ENCODE assay signal across 25 mouse cellular contexts in genomic region chr19:56386095-56386494, GRCm38 (mm10). TPM values are rescaled to one million over a fixed set of nuclear protein-coding genes. Genes with fewer than 3 reads are reported as not detected.
"Had no signal": no experiment of that assay in that cellular context is flagged by ENCODE, and none has a peak within 500 bp of the region (broad histone marks: within the 10 kb centered on the region; RNA-seq: fewer than 3 reads in every experiment).

No protein-coding gene starts in this region.

- H3K9me3 ChIP-seq: embryonic facial prominence, embryonic 10.5 days; embryonic facial prominence, embryonic 12.5 days; embryonic facial prominence, embryonic 13.5 days; embryonic facial prominence, embryonic 15.5 days; forebrain, embryonic 10.5 days; forebrain, embryonic 12.5 days; forebrain, embryonic 13.5 days; forebrain, embryonic 15.5 days; heart, embryonic 10.5 days had no signal

- H3K27me3 ChIP-seq: embryonic facial prominence, embryonic 12.5 days; embryonic facial prominence, embryonic 13.5 days; embryonic facial prominence, embryonic 15.5 days; forebrain, embryonic 12.5 days; forebrain, embryonic 13.5 days; forebrain, embryonic 15.5 days had no signal

- DNase-seq: cerebellum, adult 8-10 months; cerebellum, adult 9-10 months; cerebellum, adult 9-11 months; cerebellum, postnatal 10 days; cerebellum, postnatal 14 days; cerebellum, postnatal 25 days; cerebellum, postnatal 36 days; embryo, embryonic 11 days; forebrain, postnatal 0 days; gastrocnemius, postnatal 14 days; gastrocnemius, postnatal 25 days; gastrocnemius, postnatal 36 days; heart, adult 18-20 months; heart, adult 2 months had no signal

- H3K27ac ChIP-seq: embryonic facial prominence, embryonic 10.5 days; embryonic facial prominence, embryonic 12.5 days; embryonic facial prominence, embryonic 13.5 days; embryonic facial prominence, embryonic 15.5 days; forebrain, embryonic 10.5 days; forebrain, embryonic 12.5 days; forebrain, embryonic 13.5 days; forebrain, embryonic 15.5 days; heart, adult 2 months; heart, embryonic 10.5 days had no signal

- H3K4me3 ChIP-seq: embryonic facial prominence, embryonic 10.5 days; embryonic facial prominence, embryonic 12.5 days; embryonic facial prominence, embryonic 13.5 days; embryonic facial prominence, embryonic 15.5 days; erythroblast, embryonic 14.5 days; forebrain, embryonic 10.5 days; forebrain, embryonic 12.5 days; forebrain, embryonic 13.5 days; forebrain, embryonic 15.5 days; heart, adult 2 months; heart, embryonic 10.5 days had no signal

- H3K9ac ChIP-seq: embryonic facial prominence, embryonic 12.5 days; embryonic facial prominence, embryonic 13.5 days; embryonic facial prominence, embryonic 15.5 days; forebrain, embryonic 12.5 days; forebrain, embryonic 13.5 days; forebrain, embryonic 15.5 days; forebrain, postnatal 0 days had no signal

- H3K4me1 ChIP-seq: embryonic facial prominence, embryonic 10.5 days; embryonic facial prominence, embryonic 12.5 days; embryonic facial prominence, embryonic 13.5 days; embryonic facial prominence, embryonic 15.5 days; forebrain, embryonic 10.5 days; forebrain, embryonic 12.5 days; forebrain, embryonic 13.5 days; forebrain, embryonic 15.5 days had no signal

- H3K36me3 ChIP-seq: embryonic facial prominence, embryonic 10.5 days; embryonic facial prominence, embryonic 12.5 days; embryonic facial prominence, embryonic 13.5 days; embryonic facial prominence, embryonic 15.5 days; forebrain, embryonic 10.5 days; forebrain, embryonic 12.5 days; forebrain, embryonic 15.5 days had no signal

RNA-seq across cellular contexts. Expression of gene Nrap, which starts 3.7 kb away (rescaled TPM):
- polyA plus RNA-seq: embryonic facial prominence, embryonic 11.5 days had no signal
